Mouse (Mus musculus) testis, adult 2 months (tissue): ENCODE measurements around the gene Tap1. TPM values are rescaled to one million over a fixed set of nuclear protein-coding genes. Genes with fewer than 3 reads are reported as not detected.

ENCODE experiments used
- H3K27ac ChIP-seq: fragments of 200-500 bp; 2 replicates; pipeline ENCODE4 v1.5.1; 2012; ENCODE audit warnings: low read depth, low read length; ENCODE audit not compliant: control insufficient read depth, insufficient read depth
- H3K27me3 ChIP-seq: fragments of 200-500 bp; 2 replicates; pipeline ENCODE4 v1.6.1; 2012; ENCODE audit warnings: mild to moderate bottlenecking, low read length, moderate library complexity; ENCODE audit not compliant: control insufficient read depth, insufficient read depth
- H3K36me3 ChIP-seq: fragments of 200-500 bp; 2 replicates; pipeline ENCODE4 v1.6.1; 2012; ENCODE audit warnings: mild to moderate bottlenecking, low read length; ENCODE audit not compliant: control insufficient read depth, insufficient read depth
- H3K4me1 ChIP-seq: fragments of 200-500 bp; 2 replicates; pipeline ENCODE4 v1.6.1; 2012; ENCODE audit warnings: low read length; ENCODE audit not compliant: control insufficient read depth, insufficient read depth
- H3K4me3 ChIP-seq: fragments of 200-500 bp; 2 replicates; pipeline ENCODE4 v1.5.1; 2012; ENCODE audit warnings: low read depth, mild to moderate bottlenecking, low read length, moderate library complexity, mixed read lengths; ENCODE audit not compliant: control insufficient read depth
- CTCF ChIP-seq: fragments of 200-500 bp; IDR thresholded peaks from 2 replicates; pipeline ENCODE4 v1.5.1; 2012; ENCODE audit warnings: low read depth, mild to moderate bottlenecking, inconsistent platforms, low read length, moderate library complexity; ENCODE audit not compliant: control insufficient read depth, insufficient read depth, insufficient replicate concordance
- POLR2A ChIP-seq: fragments of 200-500 bp; IDR thresholded peaks from 2 replicates; pipeline ENCODE4 v1.6.1; 2012; ENCODE audit warnings: low read depth, mild to moderate bottlenecking, inconsistent platforms, low read length, moderate library complexity; ENCODE audit not compliant: control insufficient read depth
- polyA plus RNA-seq: library from polyadenylated mRNA; depleted of rRNA; stranded (reverse); fragments of >200 nt; gene quantifications from 2 replicates; pipeline ENCODE4 v1.2.3, GENCODE M21; 2012

Tap1 gene
- polyA plus RNA-seq, 1 experiment = 1.5 TPM

DNA sequence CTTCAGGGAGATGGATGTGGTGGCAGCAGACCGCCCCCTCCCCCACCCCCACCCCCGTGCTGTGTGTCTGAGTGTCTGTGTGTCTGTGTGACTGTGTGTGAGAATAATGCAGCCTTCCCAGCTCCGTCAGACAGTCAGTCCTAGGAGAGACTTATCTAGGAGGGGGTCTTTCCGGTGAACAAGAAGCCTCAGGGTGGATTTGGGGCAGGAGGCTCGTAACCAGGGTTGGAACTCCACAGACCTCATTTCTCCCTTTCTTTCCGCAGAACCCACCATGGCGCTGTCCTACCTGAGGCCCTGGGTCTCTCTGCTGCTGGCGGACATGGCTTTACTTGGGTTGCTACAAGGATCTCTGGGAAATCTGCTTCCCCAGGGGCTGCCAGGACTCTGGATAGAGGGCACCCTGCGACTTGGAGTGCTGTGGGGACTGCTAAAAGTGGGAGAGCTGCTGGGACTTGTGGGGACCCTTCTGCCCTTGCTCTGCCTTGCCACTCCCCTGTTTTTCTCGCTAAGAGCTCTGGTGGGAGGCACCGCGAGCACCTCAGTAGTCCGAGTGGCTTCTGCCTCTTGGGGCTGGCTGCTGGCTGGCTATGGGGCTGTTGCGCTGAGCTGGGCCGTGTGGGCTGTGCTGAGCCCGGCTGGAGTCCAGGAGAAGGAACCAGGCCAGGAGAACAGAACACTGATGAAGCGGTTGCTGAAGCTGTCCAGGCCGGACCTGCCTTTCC, 17.8 kb downstream of the Tap1 start:
- Histone ChIP-seq H3K4me3 (peak overlapping the region; percentile 87; the same call in 1 of the 2 replicates), H3K36me3 (no peaks in the 10 kb centered on the region), H3K27me3 (no peaks in the 10 kb centered on the region), H3K4me1 (no peaks in the 10 kb centered on the region; the same call in 1 of the 2 replicates), H3K27ac (no peak overlapping the region)
- TF ChIP-seq CTCF (no peak), POLR2A (no peak)

DNA sequence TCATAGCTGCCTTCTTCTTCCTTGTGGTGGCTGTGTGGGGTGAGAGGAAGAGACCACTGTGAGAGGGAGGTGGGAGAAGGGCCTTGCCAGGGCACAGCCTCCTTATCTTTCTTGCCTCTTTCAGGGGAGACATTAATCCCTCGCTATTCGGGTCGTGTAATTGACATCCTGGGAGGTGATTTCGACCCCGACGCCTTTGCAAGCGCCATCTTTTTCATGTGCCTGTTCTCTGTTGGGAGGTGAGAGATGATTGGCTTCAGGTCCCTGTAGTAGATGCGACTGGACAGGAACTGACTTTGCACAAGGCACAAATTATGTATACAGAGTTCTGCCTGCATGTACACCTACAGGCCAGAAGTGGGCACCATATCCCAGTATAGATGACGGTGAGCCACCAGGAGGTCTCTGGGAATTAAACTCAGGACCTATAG, 18.4 kb downstream of the Tap1 start:
- Histone ChIP-seq H3K27ac (no peak overlapping the region), H3K4me1 (no peaks in the 10 kb centered on the region; the same call in 1 of the 2 replicates), H3K27me3 (no peaks in the 10 kb centered on the region), H3K36me3 (no peaks in the 10 kb centered on the region), H3K4me3 (no peak overlapping the region)
- no peak for TF ChIP-seq POLR2A
- no peak for TF ChIP-seq CTCF

DNA sequence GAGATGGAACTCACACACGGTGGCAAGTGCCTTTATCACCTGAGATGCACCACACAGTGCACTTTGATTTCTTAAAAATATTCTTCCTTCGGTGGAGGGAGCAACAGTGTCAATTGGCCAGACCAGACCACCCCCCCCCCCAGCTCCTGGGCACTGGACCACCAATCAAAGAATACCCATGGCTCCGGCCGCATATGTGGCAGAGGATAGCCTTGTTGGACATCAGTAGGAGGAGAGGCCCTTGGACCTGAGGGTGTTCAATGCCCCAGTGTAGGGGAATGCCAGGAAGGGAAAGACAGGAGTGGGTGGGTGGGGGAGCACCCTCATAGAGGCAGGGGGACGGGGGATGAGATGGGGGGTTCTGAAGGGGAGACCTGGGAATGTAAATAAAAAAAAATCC, 19.4 kb downstream of the Tap1 start:
- Histone ChIP-seq H3K27ac (no peak overlapping the region), H3K36me3 (no peaks in the 10 kb centered on the region), H3K4me3 (no peak overlapping the region), H3K27me3 (no peaks in the 10 kb centered on the region), H3K4me1 (no peaks in the 10 kb centered on the region; the same call in 1 of the 2 replicates)
- TF ChIP-seq POLR2A (no peak), CTCF (no peak)

DNA sequence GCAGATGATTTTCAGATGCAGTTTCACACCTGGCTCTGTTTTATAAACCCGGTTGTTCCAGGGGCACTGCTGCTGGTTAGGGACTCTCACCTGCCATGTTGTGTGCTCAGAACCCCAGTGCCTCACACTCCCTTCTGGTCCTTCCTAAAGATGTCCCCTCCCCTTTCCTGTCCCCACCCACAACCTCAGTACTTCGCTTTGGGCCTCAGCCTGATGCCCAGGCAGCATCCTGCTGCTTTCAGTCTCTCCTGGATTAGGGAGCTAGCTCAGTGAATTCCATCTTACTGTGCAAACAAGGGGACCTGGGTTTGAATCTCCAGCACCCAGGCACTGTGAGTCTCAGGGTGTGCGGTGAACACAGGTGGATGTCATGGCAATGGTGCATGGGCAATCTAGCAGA, 20.1 kb downstream of the Tap1 start:
- H3K36me3 ChIP-seq = no peaks in the 10 kb centered on the region
- H3K27me3 ChIP-seq = no peaks in the 10 kb centered on the region
- no peak overlapping the region for H3K27ac ChIP-seq
- TF ChIP-seq CTCF (no peak), POLR2A (no peak)
- H3K4me1 ChIP-seq = no peaks in the 10 kb centered on the region; the same call in 1 of the 2 replicates
- H3K4me3 ChIP-seq = no peak overlapping the region

DNA sequence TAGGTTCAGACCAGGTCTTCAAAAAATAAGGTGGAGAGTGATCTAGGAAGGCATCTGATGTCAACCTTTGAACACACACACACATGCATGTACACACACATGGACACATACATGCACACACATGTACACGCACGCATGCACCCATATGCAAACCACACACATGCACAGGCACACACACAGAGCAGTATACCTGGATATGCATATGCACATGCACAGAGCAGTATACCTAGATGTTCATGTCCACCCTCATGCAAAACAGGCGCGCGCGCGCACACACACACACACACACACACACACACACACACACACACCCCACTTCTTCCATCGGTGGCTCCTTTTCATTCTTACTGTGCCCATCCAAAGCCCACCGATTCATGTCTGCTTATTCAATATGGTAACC, 20.5 kb downstream of the Tap1 start:
- H3K27me3 ChIP-seq = no peaks in the 10 kb centered on the region
- H3K27ac ChIP-seq = no peak overlapping the region
- H3K4me3 ChIP-seq = no peak overlapping the region
- H3K36me3 ChIP-seq = no peaks in the 10 kb centered on the region
- no peak for TF ChIP-seq CTCF
- TF ChIP-seq POLR2A = no peak
- H3K4me1 ChIP-seq = no peaks in the 10 kb centered on the region; the same call in 1 of the 2 replicates

DNA sequence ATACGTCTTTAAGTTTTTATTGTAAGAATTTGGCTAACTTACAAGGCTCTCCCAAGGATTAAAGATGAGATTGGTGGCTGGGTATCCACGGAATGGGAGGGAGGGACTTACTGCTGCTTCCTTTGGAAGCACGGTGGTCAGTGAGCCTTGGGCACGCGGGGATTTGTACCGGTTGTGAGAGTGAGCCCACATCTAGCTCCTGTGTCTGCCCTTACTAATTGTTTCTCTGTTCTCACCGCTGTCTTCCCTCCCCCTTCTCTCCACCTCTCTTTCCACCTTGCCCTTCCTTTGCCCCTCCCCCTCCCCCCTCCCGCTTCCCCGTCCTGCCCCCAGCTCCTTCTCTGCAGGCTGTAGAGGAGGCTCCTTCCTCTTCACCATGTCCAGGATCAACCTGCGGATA, 21.1 kb downstream of the Tap1 start:
- Histone ChIP-seq H3K4me1 (no peaks in the 10 kb centered on the region; the same call in 1 of the 2 replicates), H3K27ac (no peak overlapping the region), H3K4me3 (no peak overlapping the region), H3K27me3 (no peaks in the 10 kb centered on the region), H3K36me3 (no peaks in the 10 kb centered on the region)
- TF ChIP-seq POLR2A = no peak

DNA sequence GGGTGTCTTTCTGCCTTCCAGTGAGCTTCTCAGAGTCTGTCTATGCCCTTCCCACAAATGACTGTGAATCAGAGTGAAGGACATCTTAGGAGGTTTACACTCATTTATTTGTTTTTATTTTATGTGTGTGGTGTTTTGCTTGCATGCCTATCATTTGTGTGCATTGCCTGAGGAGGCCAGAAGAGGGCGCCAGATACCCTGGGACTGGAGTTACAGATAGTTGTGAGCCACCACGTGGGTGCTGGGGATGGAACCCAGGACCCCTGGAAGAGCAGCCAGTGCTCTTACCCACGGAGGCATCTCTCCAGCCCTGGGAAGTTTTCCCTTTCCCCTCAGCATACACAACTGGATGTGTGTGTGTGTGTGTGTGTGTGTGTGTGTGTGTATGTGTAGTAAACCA, 22.3 kb downstream of the Tap1 start:
- no peaks in the 10 kb centered on the region; the same call in 1 of the 2 replicates for H3K27me3 ChIP-seq
- H3K27ac ChIP-seq = no peak overlapping the region
- TF ChIP-seq POLR2A (no peak), CTCF (peak; percentile 80; the same call in 1 of the 2 replicates)
- peaks cover 6% of the 10 kb centered on the region for H3K4me1 ChIP-seq
- H3K36me3 ChIP-seq = no peaks in the 10 kb centered on the region
- H3K4me3 ChIP-seq = no peak overlapping the region

DNA sequence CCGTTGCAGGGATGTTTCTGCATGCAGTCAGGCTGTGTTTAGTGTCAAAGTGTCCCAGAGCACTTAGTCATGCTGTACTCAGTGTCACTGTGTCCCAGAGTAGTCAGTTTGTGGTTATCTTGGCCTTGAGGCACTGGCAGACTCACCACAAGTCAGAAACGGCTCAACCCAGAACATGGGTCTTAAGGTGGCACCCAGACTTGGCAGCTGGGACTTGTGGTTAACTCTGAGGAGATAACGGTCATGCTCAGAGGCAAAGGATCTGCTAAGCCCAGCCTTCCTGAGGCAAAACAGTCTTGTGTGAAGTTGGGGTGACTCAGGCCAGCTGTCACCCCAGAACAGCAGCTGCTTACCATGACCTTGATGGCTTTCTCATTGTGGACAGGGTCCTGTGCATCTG, 23.2 kb downstream of the Tap1 start:
- H3K27ac ChIP-seq = no peak overlapping the region
- TF ChIP-seq CTCF = no peak
- TF ChIP-seq POLR2A = no peak
- H3K27me3 ChIP-seq = no peaks in the 10 kb centered on the region; the same call in 1 of the 2 replicates
- H3K4me3 ChIP-seq = no peak overlapping the region
- H3K36me3 ChIP-seq = no peaks in the 10 kb centered on the region
- peaks cover 6% of the 10 kb centered on the region for H3K4me1 ChIP-seq
